Mouse (Mus musculus): ENCODE measurements around the gene Ubr2. TPM values are rescaled to one million over a fixed set of nuclear protein-coding genes. Genes with fewer than 3 reads are reported as not detected.

Gene Ubr2
- polyA plus RNA-seq, 1 experiment from 2014 or later, result 28.0 TPM

- H3K36me3 ChIP-seq (ENCODE audit: inconsistent target), result peaks cover 93% of the 10 kb centered on the region
- 93% methylated on average over 3 of the region's 3 CpGs for whole genome bisulfite sequencing (ENCODE audit: missing documents)
- peaks cover 21% of the 10 kb centered on the region for H3K79me2 ChIP-seq (ENCODE audit: inconsistent target)
- no peak overlapping the region for H3K4me3 ChIP-seq (ENCODE audit: inconsistent target)
- H3K27ac ChIP-seq, result no peak overlapping the region
Measured at GRCm38 (mm10) chr17:46987631-46988030, 22.7 kb downstream of the Ubr2 start.

DNA sequence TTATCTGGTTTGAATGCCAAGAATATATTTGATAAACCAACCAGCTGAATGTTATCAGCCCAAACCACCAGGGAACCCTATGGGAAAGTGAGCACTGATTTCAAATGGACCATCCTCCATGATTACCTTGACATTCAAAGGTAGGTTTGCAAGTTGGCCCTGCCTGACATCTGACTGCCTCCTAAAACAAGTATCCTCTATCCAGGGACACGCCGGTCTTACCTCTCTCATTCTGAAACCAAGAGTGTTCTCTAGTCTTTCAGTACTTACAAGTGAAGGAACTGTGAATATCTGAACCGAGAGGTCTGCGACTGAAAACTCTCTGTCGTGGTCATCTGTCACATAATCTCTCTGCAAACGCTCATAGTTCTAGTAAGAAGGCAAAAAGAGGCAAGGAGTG, 30.3 kb downstream of the Ubr2 start:
- WGBS (ENCODE audit: missing documents), result 99% methylated on average over 6 of the region's 6 CpGs
- Histone ChIP-seq H3K36me3 (ENCODE audit: inconsistent target) (peaks cover 99% of the 10 kb centered on the region), H3K27ac (no peak overlapping the region), H3K79me2 (ENCODE audit: inconsistent target) (no peaks in the 10 kb centered on the region), H3K4me3 (ENCODE audit: inconsistent target) (no peak overlapping the region)

DNA sequence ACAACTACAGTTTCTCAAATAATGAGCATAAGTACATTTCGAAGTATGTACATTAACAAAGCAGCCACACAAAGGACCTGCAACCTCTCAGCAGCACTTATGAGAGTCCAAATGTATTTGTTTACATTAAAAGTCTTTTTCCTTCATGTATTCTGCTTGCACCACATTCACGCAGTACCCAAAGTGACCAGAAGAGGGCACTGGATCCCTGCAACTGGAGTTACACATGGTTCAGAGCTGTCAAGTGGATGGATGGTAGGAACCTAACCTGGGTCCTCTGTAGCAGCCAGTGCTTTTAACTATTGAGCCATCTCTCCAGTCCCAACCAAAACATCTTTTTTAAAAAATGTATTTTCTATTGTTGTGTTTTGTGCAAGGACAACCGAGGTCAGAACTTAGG, 35.2 kb downstream of the Ubr2 start:
- no peak overlapping the region for H3K4me3 ChIP-seq (ENCODE audit: inconsistent target)
- H3K36me3 ChIP-seq (ENCODE audit: inconsistent target), result peaks cover 99% of the 10 kb centered on the region
- H3K27ac ChIP-seq, result no peak overlapping the region
- WGBS (ENCODE audit: missing documents), result 90% methylated on average over 3 of the region's 3 CpGs
- no peaks in the 10 kb centered on the region for H3K79me2 ChIP-seq (ENCODE audit: inconsistent target)

GRCm38 (mm10) chr17:46972603-46973002, 37.8 kb downstream of the Ubr2 start:
- Histone ChIP-seq H3K36me3 (ENCODE audit: inconsistent target) (peaks cover 99% of the 10 kb centered on the region), H3K79me2 (ENCODE audit: inconsistent target) (no peaks in the 10 kb centered on the region), H3K27ac (no peak overlapping the region), H3K4me3 (ENCODE audit: inconsistent target) (no peak overlapping the region)
- WGBS (ENCODE audit: missing documents), result 96% methylated on average over 7 of the region's 7 CpGs

DNA sequence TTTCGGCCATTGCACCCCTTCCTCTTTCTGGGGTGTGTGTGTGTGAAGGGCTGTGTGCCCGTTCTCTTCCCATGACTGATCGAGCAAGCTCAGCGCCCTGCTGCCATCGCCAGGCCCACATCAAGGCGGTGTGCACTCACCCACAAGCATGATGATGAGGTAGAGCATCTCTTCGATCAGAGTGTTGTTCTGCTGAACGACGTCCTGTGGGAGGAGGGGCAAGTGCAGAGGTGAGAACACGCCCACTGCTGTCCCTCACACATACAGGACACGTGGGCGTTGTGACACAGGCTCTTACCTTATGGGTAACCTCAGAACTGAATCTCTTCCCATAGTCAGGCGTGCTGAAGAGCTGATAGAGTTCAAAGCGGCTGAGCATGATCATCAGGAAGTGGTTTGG, 43.5 kb downstream of the Ubr2 start:
- H3K27ac ChIP-seq, result no peak overlapping the region
- 81% methylated on average over 10 of the region's 14 CpGs for WGBS (ENCODE audit: missing documents)
- H3K79me2 ChIP-seq (ENCODE audit: inconsistent target), result no peaks in the 10 kb centered on the region
- peaks cover 97% of the 10 kb centered on the region for H3K36me3 ChIP-seq (ENCODE audit: inconsistent target)
- no peak overlapping the region for H3K4me3 ChIP-seq (ENCODE audit: inconsistent target)

DNA sequence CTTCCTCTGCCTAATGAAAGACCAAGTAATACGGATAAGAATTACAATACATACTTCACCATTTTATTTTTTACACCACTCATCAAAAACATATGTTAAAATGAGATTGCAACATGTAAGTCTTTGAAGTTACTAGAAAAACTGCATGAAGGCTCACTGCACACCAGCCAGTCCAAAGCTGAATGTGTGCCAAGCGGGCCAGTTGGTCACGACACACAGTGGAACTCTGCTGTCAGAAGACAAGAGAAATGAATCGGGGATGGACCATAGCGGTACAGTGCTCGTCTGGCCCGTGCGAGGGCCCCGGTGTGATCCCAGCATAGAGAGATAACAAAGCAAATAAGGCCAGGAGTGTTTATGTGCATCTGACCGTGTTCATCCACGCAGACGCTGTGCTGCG, 47.2 kb downstream of the Ubr2 start:
- 97% methylated on average over 13 of the region's 13 CpGs for WGBS (ENCODE audit: missing documents)
- peaks cover 95% of the 10 kb centered on the region for H3K36me3 ChIP-seq (ENCODE audit: inconsistent target)
- H3K4me3 ChIP-seq (ENCODE audit: inconsistent target), result no peak overlapping the region
- H3K27ac ChIP-seq, result no peak overlapping the region
- H3K79me2 ChIP-seq (ENCODE audit: inconsistent target), result no peaks in the 10 kb centered on the region

DNA sequence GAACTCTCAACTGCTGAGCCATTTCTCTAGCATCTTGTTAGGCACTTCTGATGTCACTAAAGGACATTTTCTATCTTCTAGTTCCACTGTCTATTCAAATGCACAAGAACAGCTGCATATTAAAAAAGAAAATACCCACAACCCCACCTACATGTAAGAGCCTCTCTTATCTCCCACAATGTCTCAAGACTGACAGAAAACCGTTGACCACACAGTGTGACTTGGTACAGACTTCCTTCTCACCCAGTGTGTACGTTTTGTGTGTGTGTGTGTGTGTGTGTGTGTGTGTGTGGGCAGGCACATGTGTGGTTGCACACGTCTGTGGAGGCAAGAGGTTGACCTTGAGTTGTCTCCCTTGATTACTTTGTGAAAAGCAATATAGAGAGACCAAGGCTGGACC, 48.2 kb downstream of the Ubr2 start:
- Histone ChIP-seq H3K79me2 (ENCODE audit: inconsistent target) (no peaks in the 10 kb centered on the region), H3K36me3 (ENCODE audit: inconsistent target) (peaks cover 95% of the 10 kb centered on the region)
- WGBS (ENCODE audit: missing documents), result 22% methylated on average over 1 of the region's 3 CpGs

GRCm38 (mm10) chr17:46960216-46960615, 50.1 kb downstream of the Ubr2 start:
- no peaks in the 10 kb centered on the region for H3K79me2 ChIP-seq (ENCODE audit: inconsistent target)
- 94% methylated on average over 7 of the region's 10 CpGs for WGBS (ENCODE audit: missing documents)

More for the DNA sequence above, 48.2 kb downstream of the Ubr2 start:
- Histone ChIP-seq H3K27ac (no peak overlapping the region), H3K4me3 (ENCODE audit: inconsistent target) (no peak overlapping the region)

DNA sequence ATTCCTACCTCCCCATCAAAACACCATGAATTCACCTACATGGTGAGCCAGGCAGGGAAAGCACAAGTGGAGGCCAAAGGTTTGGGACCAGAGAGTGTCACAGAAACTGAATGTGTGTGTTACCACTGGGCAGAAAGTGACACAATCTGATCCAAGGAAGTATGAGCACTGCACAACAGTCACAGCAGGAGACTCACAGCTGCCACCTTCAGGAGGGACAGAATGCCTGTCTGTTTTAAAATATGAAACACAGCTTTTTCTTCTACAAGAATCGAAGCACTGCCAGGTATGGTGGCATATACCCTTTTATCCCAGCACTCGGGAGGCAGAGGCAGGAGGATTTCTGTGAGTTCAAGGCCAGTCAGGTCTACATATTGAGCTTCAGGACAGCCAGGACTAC, 52.3 kb downstream of the Ubr2 start:
- no peaks in the 10 kb centered on the region for H3K79me2 ChIP-seq (ENCODE audit: inconsistent target)
- WGBS (ENCODE audit: missing documents), result 91% methylated on average over 2 of the region's 2 CpGs
- peaks cover 95% of the 10 kb centered on the region for H3K36me3 ChIP-seq (ENCODE audit: inconsistent target)

More at GRCm38 (mm10) chr17:46960216-46960615, 50.1 kb downstream of the Ubr2 start:
- H3K27ac ChIP-seq, result no peak overlapping the region
- peaks cover 93% of the 10 kb centered on the region for H3K36me3 ChIP-seq (ENCODE audit: inconsistent target)
- H3K4me3 ChIP-seq (ENCODE audit: inconsistent target), result no peak overlapping the region

GRCm38 (mm10) chr17:46946276-46946675, 64.1 kb downstream of the Ubr2 start:
- H3K27ac ChIP-seq, result no peak overlapping the region
- H3K4me3 ChIP-seq (ENCODE audit: inconsistent target), result no peak overlapping the region
- H3K36me3 ChIP-seq (ENCODE audit: inconsistent target), result peaks cover 83% of the 10 kb centered on the region
- no peaks in the 10 kb centered on the region for H3K79me2 ChIP-seq (ENCODE audit: inconsistent target)
- WGBS (ENCODE audit: missing documents), result 95% methylated on average over 9 of the region's 9 CpGs

More for the DNA sequence above, 52.3 kb downstream of the Ubr2 start:
- H3K27ac ChIP-seq, result no peak overlapping the region
- H3K4me3 ChIP-seq (ENCODE audit: inconsistent target), result no peak overlapping the region

DNA sequence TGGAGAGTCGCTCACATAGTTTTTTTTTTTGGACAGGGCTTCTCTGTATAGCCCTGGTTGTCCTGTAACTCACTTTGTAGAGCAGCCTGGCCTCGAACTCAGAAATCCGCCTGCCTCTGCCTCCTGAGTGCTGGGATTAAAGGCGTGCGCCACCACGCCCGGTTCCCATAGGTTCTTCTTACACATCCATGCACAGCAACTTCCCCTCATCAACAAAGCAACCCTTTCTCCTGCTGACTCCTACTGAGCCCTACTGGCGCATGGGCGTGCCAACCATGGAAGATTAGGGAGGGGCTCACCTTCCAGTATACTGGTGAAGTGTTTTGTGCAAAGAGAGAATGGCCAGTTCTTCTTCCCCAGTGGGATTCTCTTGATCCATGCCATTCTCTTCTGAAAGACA, 67.9 kb downstream of the Ubr2 start:
- WGBS (ENCODE audit: missing documents), result 93% methylated on average over 9 of the region's 9 CpGs
- no peaks in the 10 kb centered on the region for H3K79me2 ChIP-seq (ENCODE audit: inconsistent target)

GRCm38 (mm10) chr17:46940461-46940860, 69.9 kb downstream of the Ubr2 start:
- Histone ChIP-seq H3K36me3 (ENCODE audit: inconsistent target) (peaks cover 100% of the 10 kb centered on the region), H3K27ac (no peak overlapping the region), H3K79me2 (ENCODE audit: inconsistent target) (no peaks in the 10 kb centered on the region), H3K4me3 (ENCODE audit: inconsistent target) (no peak overlapping the region)
- 90% methylated on average over 5 of the region's 8 CpGs for WGBS (ENCODE audit: missing documents)

More for the DNA sequence above, 67.9 kb downstream of the Ubr2 start:
- no peak overlapping the region for H3K4me3 ChIP-seq (ENCODE audit: inconsistent target)
- H3K27ac ChIP-seq, result no peak overlapping the region
- peaks cover 99% of the 10 kb centered on the region for H3K36me3 ChIP-seq (ENCODE audit: inconsistent target)

DNA sequence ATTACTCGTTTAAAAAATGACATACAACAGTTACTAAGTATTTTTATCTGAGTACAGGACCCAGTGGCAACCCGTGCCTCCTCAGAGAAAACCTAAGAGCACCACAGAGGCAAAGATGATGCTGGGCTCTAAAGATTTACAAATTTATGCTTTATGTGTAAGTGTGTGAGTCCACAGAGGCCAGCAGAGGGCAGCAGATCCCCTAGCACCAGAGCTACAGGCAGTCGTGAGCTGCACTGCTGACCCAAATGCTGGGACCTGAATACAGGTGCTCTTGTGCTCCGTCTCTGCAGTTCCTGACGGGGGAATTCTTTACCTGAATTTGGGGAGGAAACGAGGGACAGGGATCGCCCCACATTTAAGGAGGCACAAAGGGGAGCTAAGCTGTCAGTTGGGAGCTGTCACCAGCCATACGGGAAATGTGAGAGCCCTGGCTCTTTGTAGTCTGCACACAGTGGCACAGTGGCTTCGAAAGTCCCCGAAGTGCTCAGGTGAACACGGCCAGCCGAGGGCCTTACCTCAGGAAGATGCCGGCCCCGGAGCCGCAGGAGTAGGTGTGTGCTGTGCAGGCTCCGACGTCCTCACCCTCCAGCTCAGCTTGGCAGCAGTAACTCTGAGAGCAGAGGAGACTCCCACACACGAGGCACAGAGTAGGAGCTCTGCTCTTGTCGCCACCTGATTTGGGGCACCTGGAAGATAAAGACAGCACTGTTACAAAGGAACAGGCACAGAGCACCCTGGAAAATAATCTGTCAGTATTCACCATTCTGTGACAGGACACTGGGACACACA, 76.6 kb downstream of the Ubr2 start:
- Histone ChIP-seq H3K4me3 (ENCODE audit: inconsistent target) (no peak overlapping the region), H3K36me3 (ENCODE audit: inconsistent target) (peaks cover 79% of the 10 kb centered on the region), H3K79me2 (ENCODE audit: inconsistent target) (no peaks in the 10 kb centered on the region), H3K27ac (peak overlapping the region; percentile 68)
- 91% methylated on average over 19 of the region's 19 CpGs for WGBS (ENCODE audit: missing documents)

DNA sequence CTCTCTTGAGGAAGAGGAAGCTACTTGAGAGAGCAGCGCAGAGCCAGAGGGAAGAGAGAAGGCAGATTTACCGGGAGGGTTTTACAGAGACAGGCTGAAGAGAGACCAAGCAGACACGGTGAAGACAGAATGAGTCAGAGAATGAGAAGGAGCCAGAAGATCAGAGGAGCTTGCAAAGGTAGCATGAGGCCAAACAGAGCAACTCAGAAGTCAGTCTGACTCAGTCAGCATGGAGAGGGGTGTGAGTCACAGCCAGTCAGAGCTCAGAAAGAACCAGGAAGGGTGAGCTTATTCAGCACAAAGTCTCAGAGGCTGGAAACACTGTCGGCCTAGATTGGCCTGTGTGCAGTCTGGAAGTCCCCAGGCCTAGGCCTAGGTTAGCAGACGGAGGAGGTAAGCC, 77.4 kb downstream of the Ubr2 start:
- Histone ChIP-seq H3K79me2 (ENCODE audit: inconsistent target) (no peaks in the 10 kb centered on the region), H3K27ac (peak overlapping the region; percentile 68), H3K36me3 (ENCODE audit: inconsistent target) (peaks cover 77% of the 10 kb centered on the region), H3K4me3 (ENCODE audit: inconsistent target) (no peak overlapping the region)
- WGBS (ENCODE audit: missing documents), result 47% methylated on average over 5 of the region's 5 CpGs

- Histone ChIP-seq H3K36me3 (ENCODE audit: inconsistent target) (peaks cover 47% of the 10 kb centered on the region), H3K4me3 (ENCODE audit: inconsistent target) (no peak overlapping the region), H3K79me2 (ENCODE audit: inconsistent target) (no peaks in the 10 kb centered on the region), H3K27ac (no peak overlapping the region)
- WGBS (ENCODE audit: missing documents), result 93% methylated on average over 7 of the region's 7 CpGs
Measured at GRCm38 (mm10) chr17:46929897-46930296, 80.5 kb downstream of the Ubr2 start.
